Mouse (Mus musculus) right cerebral cortex, adult 18-20 months (tissue): Measurements from ENCODE around the gene Phlpp1.

Experiments
- DNase-seq: peaks from one replicate; pipeline ENCODE4 v3.0.0; 2022; ENCODE audit warnings: mixed read lengths

Phlpp1 gene

GRCm38 (mm10) chr1:106400900-106401634, 229.5 kb downstream of the Phlpp1 start:
- no peak for DNase-seq

DNA sequence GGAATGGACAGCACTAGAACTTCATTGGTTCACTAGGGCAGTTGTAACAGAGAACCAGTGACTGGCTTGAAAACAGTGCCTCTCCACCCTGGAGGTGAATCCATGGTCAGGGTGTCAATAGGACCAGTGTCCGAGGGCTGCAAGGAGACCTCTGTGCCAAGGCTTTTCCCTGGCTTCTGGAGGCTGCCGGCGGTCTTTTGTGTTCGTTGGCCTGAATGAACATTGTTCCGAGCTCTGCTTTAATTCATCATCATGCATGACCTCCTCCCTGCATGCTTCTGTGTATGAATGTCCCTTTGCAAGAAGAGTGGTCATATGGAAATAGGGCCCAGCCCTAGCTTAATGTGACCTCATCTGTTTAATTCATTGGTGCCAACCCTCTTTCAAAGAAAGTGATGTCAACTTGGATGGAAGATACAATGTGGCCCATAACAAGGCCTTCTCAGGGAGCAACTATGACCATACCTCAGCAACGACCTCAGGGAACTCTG, 231.5 kb downstream of the Phlpp1 start:
- DNase-seq, result no peak

- DNase-seq, result no peak
Measured at GRCm38 (mm10) chr1:106406852-106407251, 235.3 kb downstream of the Phlpp1 start.

DNA sequence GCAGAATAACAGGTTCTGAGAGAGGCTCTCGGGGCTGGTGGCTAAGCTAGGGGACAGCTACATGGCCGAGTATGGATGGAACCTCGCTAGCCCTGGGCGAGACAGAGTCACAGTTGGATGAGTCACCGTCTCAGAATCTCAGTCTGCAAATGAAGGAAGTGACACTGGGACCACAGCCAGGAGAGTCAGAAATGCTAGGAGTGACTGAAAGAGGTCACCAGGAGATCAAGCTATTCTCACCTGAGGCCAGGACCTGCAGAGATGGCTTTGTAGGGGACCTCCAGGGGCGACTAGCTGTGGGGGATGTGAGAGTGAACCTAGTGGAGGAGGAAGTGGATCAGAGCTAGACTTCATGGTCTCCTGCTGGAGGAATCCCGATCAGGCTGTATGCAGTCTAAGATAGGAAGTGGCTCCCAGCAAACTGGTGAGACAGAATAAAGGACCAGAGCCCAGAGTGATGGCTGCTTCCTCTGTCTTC, 236.4 kb downstream of the Phlpp1 start:
- no peak for DNase-seq

DNA sequence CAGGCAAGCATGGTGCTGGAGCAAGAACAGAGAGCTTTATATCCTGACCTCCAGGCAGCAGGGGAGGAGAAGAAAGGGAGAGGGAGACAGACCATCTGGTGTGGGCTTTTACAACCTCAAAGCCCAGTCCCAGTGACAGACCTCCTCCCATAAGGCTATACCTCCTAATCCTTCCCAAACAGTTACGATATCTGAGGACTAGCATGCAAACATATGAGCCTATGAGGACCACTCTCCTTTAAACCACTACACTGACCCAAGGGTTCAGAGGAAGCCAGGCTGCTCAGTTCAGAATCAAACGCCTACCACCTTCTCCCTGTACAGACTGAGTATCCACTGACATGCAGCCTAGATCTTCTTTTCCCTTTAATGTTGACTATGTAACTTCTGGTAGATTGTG, 239.3 kb downstream of the Phlpp1 start:
- DNase-seq, result no peak

GRCm38 (mm10) chr1:106425128-106425936, 253.8 kb downstream of the Phlpp1 start:
- DNase-seq, result peak; percentile 31

- peak; percentile 56 for DNase-seq
Measured at GRCm38 (mm10) chr1:106428170-106428569, 256.6 kb downstream of the Phlpp1 start.

DNA sequence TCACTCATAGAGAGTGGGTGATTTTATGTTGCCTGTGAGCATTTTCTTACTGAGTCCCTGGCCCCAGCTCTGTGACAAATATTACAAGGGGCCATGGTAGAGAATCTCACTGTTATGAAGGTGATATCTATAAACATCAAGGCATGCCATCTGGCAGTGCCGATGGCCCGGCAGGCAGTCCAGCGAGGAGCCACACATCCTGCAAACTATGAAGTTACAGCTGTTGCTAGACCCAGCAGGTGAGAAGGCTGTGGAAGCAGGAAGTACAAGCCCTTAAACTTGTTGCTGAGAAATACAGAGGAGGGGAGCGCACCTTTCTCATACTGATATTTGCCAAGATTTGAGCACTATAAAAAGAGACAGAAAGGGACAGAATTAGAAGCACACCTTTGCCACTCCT, 257.0 kb downstream of the Phlpp1 start:
- DNase-seq, result no peak

DNA sequence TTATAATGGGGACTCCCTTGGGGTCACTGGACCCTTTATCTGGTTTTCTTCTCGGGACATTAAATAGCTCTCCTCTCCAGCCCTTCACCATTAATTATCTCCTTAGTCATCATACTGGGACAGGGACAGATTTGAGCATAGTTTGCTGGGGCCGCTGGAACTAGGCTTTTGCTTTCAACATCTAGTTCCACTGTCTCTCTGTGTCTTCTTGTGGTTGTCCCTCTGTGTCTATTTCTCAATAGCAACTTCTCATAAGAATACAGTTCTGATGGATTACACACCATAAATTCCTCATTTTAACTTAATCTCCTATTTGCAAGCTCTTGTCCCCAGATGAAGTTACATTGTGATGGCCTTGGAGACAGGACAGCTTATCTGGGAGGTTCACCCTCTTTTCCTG, 262.0 kb downstream of the Phlpp1 start:
- no peak for DNase-seq
